1 mouse cellular context compared by ENCODE assay signal in genomic region chr16:32419517-32420483, GRCm38 (mm10).
TF ChIP-seq lines count a peak whose summit lies in the region.

Gene Tctex1d2 (plus strand): TSS chr16:32419702.

TF ChIP-seq in MEL, 35 proteins besides CTCF, POLR2A, EP300 and RAD21 (continued from another document):
- TF ChIP-seq MAZ (IDR thresholded peaks at IDR 0.05; ENCODE audit: low read depth, low read length), result no peak
- peak; percentile 86 for TF ChIP-seq MXI1 (IDR thresholded peaks at IDR 0.05; ENCODE audit: low read depth, low read length)
TF ChIP-seq in MEL: peak in this region for 20.
